Mouse (Mus musculus) monocyte, adult 5-6 weeks (primary cell): Measurements from ENCODE around the gene Eef1b2. TPM values are rescaled to one million over a fixed set of nuclear protein-coding genes. Genes with fewer than 3 reads are reported as not detected.
A peak's percentile ranks its signal among the peaks of the same experiment; 100 is the strongest.
"Not testable (repeated sequence)": the region's sequence is repeated elsewhere in the genome, so short reads cannot be mapped to it uniquely, and the experiment has no call there.

ENCODE experiments used
- ATAC-seq: fragments of 153-309, 156-312 bp; replicated peaks from 2 replicates; pipeline ENCODE4 v1.8.0; 2017; ENCODE audit warnings: mild to moderate bottlenecking; ENCODE audit not compliant: low TSS enrichment, insufficient number of reproducible peaks, severe bottlenecking, poor library complexity, low FRiP score
- total RNA-seq: library from RNA; stranded (forward); fragments of 200-1000, 200-491, 200-594 nt; gene quantifications from 3 replicates; pipeline ENCODE4 v1.2.3, GENCODE M21; 2017

Gene Eef1b2
- 1,374 to 1,946 TPM (median 1,494 TPM) in 3 replicates for total RNA-seq

- peak; percentile 87 for ATAC-seq
These were observed at the start of gene Eef1b2, which contains the start of gene Ndufs1 for GRCm38 (mm10) chr1:63176604-63177421. Gene Eef1b2, plus strand, starts transcription at chr1:63176825. Gene Ndufs1, minus strand, starts transcription at chr1:63176833.

DNA sequence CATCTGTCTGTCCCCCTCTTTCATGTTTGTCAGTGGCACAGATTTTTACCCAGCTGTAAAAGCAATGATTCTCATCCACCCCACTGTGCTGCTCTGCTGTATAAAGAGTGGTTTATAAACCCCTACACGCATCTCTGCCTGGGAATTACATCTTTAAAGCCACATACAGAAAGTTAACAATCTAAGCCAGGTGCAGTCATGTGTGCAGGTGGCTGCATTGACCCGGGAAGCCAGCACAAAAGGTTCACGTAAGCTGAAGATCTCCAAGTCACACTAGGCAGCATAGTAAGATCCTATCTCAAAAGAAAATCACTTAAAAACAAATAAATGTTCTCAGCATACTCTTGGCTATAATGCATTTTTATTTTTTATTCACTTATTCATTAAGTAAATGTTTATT, 47.4 kb upstream of the Eef1b2 start:
- no peak for ATAC-seq

DNA sequence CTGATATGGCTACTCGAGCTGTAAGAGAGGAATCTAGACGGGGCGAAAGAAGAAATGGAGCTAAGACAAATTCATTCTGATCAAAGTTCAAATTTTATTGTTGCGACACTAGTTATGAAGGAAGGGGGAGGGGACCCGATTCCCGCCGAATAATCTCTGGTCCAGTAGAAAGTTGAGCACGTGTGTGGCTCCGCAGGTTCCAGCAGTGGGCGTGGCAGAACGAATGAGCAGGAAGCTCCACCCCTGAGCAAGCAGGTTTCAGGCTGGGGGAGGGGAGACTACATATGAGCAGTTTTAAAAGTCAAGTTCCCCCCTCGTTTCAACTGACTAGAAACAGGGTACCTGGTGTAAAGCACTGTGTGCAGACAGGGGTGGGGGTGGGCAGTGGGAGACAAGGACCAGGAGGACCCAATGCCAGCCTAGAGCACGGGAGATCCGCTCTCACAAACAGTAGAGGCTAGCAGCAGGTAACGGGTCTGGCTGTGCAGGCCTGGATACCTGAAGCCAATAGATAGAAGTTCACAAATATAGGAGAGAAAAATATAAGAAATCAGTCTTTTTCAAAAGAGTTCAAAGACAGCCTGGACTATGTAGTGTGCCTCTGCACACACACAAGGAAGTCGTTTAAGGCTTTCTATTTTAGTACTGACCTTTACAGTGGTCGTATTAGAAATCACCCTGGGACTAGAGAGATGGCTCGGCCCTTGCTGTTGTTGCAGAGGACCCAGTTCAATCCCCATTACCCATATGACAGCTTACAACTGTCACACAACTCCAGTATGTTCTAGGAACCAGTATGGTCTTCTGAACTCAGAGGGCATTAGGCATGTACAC, 46.6 kb upstream of the Eef1b2 start:
- ATAC-seq = peak; percentile 36; the same call in 1 of the 2 replicates

- ATAC-seq = peak; percentile 47
These were observed 45.7 kb upstream of the Eef1b2 start for GRCm38 (mm10) chr1:63130883-63131282.

- ATAC-seq = no peak
These were observed 44.9 kb upstream of the Eef1b2 start for GRCm38 (mm10) chr1:63131766-63132165.

GRCm38 (mm10) chr1:63134530-63134929, 42.1 kb upstream of the Eef1b2 start:
- no peak for ATAC-seq

DNA sequence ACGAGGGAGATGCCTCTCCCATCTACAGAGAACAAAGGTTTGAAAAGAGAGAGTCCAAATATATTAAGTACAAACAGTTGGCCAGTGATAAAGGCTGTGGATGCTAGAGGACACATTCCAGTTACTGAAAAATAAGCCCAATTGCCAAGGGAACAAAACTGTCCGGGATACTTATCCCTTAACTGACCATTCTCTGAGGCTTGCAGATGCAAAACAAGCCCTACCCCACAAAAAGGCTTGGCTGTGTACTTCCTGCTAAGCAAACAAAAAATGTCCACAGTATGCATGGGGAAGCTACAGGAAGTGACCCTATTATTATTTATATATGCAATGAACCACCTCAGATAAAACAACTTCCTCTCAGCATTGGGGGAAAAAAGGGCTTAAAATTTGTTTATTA, 38.7 kb upstream of the Eef1b2 start:
- ATAC-seq = no peak

- not testable (repeated sequence) for ATAC-seq
These were observed 38.0 kb upstream of the Eef1b2 start for GRCm38 (mm10) chr1:63138586-63138985.

GRCm38 (mm10) chr1:63140231-63140630, 36.4 kb upstream of the Eef1b2 start:
- no peak for ATAC-seq

GRCm38 (mm10) chr1:63168638-63169037, 8.0 kb upstream of the Eef1b2 start:
- no peak for ATAC-seq

- no peak for ATAC-seq
These were observed 772 bp upstream of the Eef1b2 start for GRCm38 (mm10) chr1:63175853-63176252.

DNA sequence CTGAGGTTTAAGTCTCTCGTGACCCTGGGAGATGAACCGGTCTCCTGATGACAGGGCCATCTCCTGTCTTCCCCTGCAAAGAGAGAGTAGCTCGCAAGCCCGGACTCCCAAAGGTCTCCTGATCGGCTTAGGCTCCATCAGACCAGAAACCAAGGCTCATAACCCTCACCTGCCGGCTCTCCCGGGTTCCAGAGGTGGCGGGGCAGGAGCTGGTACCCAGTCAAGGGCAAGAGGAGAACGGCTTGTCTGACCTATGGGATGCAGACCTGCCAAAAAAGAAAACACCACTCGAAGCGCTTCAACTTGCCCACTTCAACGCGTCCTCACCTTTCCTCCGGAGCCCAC, 394 bp upstream of the Eef1b2 start:
- ATAC-seq = peak; percentile 0; the same call in 1 of the 2 replicates

DNA sequence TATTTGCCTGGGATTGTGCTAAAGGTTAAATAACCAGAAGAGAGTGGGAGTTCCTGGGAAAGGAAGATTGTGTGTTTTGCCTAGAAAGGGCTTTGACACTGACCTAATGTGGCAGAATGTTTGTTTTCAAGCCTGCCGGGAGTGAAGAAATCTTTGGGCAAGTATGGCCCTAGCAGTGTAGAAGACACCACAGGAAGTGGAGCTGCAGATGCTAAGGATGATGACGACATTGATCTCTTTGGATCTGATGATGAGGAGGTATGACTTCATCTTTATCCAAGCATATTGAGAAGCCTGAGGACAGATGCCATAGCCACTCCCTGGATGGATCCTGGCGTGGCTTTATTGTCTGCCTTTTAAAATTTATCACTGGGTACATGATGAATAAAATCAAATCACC, 1.7 kb downstream of the Eef1b2 start:
- no peak for ATAC-seq

DNA sequence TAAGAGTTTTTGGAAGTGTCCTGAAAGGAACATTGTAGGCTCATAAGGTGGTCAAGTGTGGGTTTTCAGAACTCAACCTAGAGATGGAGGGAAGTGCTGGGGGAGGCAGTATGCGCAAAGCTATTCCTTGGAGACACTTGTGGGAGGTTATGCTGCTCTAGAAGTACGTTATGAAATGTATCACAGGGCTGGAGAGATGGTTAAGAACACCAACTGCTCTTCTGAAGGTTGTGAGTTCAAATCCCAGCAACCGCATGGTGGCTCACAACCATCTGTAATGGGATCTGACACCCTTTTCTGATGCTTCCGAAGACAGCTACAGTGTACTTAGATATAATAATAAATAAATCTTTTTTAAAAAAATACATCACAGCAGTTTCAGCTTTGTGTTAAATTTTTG, 3.5 kb downstream of the Eef1b2 start:
- ATAC-seq = no peak

- not testable (repeated sequence) for ATAC-seq
These were observed 4.0 kb downstream of the Eef1b2 start for GRCm38 (mm10) chr1:63180575-63180974.

DNA sequence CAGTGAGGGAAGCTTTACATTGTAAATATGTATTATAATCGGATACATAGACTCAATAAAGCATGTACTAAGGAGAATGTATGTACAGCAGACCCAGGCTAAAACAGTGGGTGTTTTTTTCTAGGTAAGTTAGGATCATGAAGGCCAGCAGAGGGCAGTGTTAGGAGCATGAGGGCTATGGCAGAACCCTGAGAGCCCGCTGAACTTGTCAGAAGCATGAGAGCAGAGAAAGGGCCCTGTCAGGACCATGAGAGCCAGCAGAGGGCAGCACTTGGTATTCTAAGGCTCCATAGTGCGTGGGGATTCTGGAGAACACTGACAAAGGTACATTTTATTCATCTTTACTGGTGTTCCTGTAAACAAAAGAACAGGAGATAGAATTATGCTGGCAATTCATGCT, 4.4 kb downstream of the Eef1b2 start:
- peak; percentile 82 for ATAC-seq

DNA sequence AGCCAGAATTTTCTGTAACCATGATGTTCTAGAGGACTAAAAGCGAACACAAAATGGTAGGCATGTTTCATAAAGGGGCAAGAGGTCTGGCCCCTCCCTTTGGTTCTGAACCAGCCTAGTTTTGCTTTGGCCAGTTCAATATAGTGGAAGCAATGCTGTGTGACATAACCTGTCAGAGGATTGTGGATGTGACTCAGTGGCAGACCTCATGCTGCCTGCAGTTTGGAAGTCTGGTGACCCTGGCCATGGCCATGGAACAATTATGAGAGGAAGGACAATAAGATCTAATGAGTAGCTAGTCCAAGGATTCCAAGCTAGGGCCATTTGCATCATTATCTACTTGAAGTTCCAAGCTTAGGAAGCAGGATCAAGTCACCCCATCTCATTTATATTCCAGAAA, 4.9 kb downstream of the Eef1b2 start:
- no peak for ATAC-seq

DNA sequence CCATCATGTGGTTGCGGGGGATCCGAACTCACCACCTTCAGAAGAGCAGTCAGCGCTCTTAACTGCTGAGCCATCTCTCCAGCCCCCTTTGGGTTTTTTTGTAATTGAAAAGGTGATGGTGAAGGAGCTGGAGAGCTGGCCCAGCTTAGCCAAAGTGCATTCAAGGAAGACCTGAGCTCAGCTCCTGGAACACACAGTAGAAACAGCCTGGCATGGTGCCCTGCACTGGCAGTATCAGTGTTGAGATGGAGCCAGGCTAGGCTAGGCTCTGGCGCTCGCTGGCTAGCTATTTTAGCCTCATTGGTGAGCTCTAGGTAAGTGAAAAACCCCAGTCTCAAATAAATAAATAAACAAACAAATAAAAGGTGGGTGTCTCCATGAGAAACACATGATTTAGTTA, 5.6 kb downstream of the Eef1b2 start:
- ATAC-seq = no peak

DNA sequence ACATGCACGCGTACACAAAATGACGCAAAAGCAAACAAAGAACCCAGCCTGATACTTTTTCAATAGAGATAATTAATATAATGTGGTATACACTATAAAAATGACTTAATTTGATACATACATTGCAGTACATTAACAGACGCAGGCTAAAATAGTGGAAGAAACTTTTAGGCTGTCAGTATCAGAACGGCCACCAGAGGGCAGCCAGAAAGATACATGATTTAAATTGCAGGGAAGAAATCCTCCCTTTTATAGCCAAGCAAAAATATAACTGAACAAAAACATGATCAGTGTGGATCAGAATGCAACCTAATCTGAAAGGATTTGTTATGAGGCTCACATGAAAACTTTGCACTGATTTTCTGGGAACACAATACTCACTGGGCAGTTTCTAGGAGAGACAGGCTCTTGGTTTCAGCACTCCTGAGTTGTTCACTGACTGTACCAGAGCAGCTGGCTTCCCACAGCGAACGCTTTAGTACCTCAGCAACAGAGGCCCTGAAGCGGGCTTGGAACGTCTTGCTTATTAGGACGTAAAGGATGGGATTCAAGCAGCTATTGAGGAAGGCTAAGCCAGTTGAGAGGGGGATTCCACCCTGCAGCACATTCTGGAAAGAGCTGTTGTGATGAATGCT, 6.1 kb downstream of the Eef1b2 start:
- no peak for ATAC-seq
